Mouse (Mus musculus) adrenal gland, adult 18-20 months (tissue): Measurements from ENCODE around the gene Tax1bp1. TPM values are rescaled to one million over a fixed set of nuclear protein-coding genes. Genes with fewer than 3 reads are reported as not detected.
A peak's percentile ranks its signal among the peaks of the same experiment; 100 is the strongest.

Source experiments
- DNase-seq, 2 experiments: peaks; one replicate each; pipeline ENCODE4 v3.0.0; 2021 to 2022; ENCODE audit warnings: low spot score in 2 of 2
- total RNA-seq, 2 experiments: library from RNA; stranded (reverse); gene quantifications; 1 replicate in 1 of 2; 2 replicates in 1 of 2; pipeline ENCODE4 v1.2.3; 2021

Tax1bp1 gene
- total RNA-seq, 2 experiments from 2014 or later = 165 to 203 TPM

- DNase-seq = no peak
Observed at GRCm38 (mm10) chr6:52703263-52703662, 10.3 kb upstream of the Tax1bp1 start.

GRCm38 (mm10) chr6:52705280-52705679 is 8.2 kb upstream of the Tax1bp1 start:
- no peak for DNase-seq

- no peak for DNase-seq
Observed at GRCm38 (mm10) chr6:52707815-52708214, 5.7 kb upstream of the Tax1bp1 start.

- no peak for DNase-seq
Observed at GRCm38 (mm10) chr6:52712563-52712962, 966 bp upstream of the Tax1bp1 start.

- peak; percentile 68 to 70 for DNase-seq
Observed at GRCm38 (mm10) chr6:52713897-52714509, 474 bp downstream of the Tax1bp1 start.

GRCm38 (mm10) chr6:52717493-52718192 is 4.1 kb downstream of the Tax1bp1 start:
- DNase-seq = no peak

- peak; percentile 58 to 64 for DNase-seq
Observed at GRCm38 (mm10) chr6:52724805-52725439, 11.4 kb downstream of the Tax1bp1 start.

GRCm38 (mm10) chr6:52730338-52730737 is 16.8 kb downstream of the Tax1bp1 start:
- DNase-seq = no peak

- DNase-seq = no peak
Observed at GRCm38 (mm10) chr6:52734630-52735029, 21.1 kb downstream of the Tax1bp1 start.

GRCm38 (mm10) chr6:52752832-52753231 is 39.3 kb downstream of the Tax1bp1 start:
- DNase-seq = no peak

GRCm38 (mm10) chr6:52765206-52765605 is 51.7 kb downstream of the Tax1bp1 start:
- no peak for DNase-seq

GRCm38 (mm10) chr6:52770789-52771188 is 57.3 kb downstream of the Tax1bp1 start:
- DNase-seq = no peak

- no peak for DNase-seq
Observed at GRCm38 (mm10) chr6:52773132-52773531, 59.6 kb downstream of the Tax1bp1 start.

GRCm38 (mm10) chr6:52775350-52775749 is 61.8 kb downstream of the Tax1bp1 start:
- DNase-seq = no peak

- no peak for DNase-seq
Observed at GRCm38 (mm10) chr6:52775956-52776355, 62.4 kb downstream of the Tax1bp1 start.

GRCm38 (mm10) chr6:52777034-52777433 is 63.5 kb downstream of the Tax1bp1 start:
- no peak for DNase-seq

GRCm38 (mm10) chr6:52778523-52778922 is 65.0 kb downstream of the Tax1bp1 start:
- DNase-seq = no peak

GRCm38 (mm10) chr6:52779546-52779945 is 66.0 kb downstream of the Tax1bp1 start:
- no peak for DNase-seq

GRCm38 (mm10) chr6:52790316-52790715 is 76.8 kb downstream of the Tax1bp1 start:
- no peak for DNase-seq

- DNase-seq = no peak
Observed at GRCm38 (mm10) chr6:52790781-52791180, 77.3 kb downstream of the Tax1bp1 start.

- DNase-seq = no peak
Observed at GRCm38 (mm10) chr6:52792455-52792854, 78.9 kb downstream of the Tax1bp1 start.
